Mouse (Mus musculus) erythroblast, embryonic 14.5 days (primary cell): ENCODE data around the gene Cggbp1.

Experiments
- GATA1 ChIP-seq: IDR thresholded peaks from 2 replicates; pipeline ENCODE4 v1.6.1; 2012; ENCODE audit warnings: low read length, inconsistent platforms, mixed read lengths
- TAL1 ChIP-seq: IDR thresholded peaks from 3 replicates; pipeline ENCODE4 v1.6.1; 2012; ENCODE audit warnings: low read length, inconsistent platforms, mixed read lengths

- TF ChIP-seq GATA1 (no peak), TAL1 (no peak)
Observed at GRCm38 (mm10) chr16:64908747-64909146, 57.0 kb downstream of the Cggbp1 start.
